Mouse (Mus musculus): ENCODE data around the gene Prim2.

- TF ChIP-seq ZC3H11A (IDR thresholded peaks at IDR 0.05; ENCODE audit: borderline replicate concordance, low read depth, low read length) (no peak), CHD2 (IDR thresholded peaks at IDR 0.05; ENCODE audit: low read depth, low read length) (no peak), MAFK (IDR thresholded peaks at IDR 0.05; ENCODE audit: insufficient read depth, low read depth, low read length) (no peak), ZNF384 (IDR thresholded peaks at IDR 0.05; ENCODE audit: low read depth, low read length) (no peak), HCFC1 (IDR thresholded peaks at IDR 0.05; ENCODE audit: borderline replicate concordance, insufficient read depth, low read length) (no peak)
Observed at GRCm38 (mm10) chr1:33523223-33523622, 146.4 kb downstream of the Prim2 start.
